Mouse (Mus musculus): ENCODE results near the gene Siva1.

Gene Siva1

GRCm38 (mm10) chr12:112659109-112659508 is 14.6 kb downstream of the Siva1 start:
- DNase-seq (ENCODE audit: low spot score): peak; percentile 75

GRCm38 (mm10) chr12:112660576-112661326 is 16.3 kb downstream of the Siva1 start:
- DNase-seq (ENCODE audit: low spot score): no peak

- no peak for DNase-seq (ENCODE audit: low spot score)
These were observed 16.8 kb downstream of the Siva1 start for GRCm38 (mm10) chr12:112661327-112661605.

DNA sequence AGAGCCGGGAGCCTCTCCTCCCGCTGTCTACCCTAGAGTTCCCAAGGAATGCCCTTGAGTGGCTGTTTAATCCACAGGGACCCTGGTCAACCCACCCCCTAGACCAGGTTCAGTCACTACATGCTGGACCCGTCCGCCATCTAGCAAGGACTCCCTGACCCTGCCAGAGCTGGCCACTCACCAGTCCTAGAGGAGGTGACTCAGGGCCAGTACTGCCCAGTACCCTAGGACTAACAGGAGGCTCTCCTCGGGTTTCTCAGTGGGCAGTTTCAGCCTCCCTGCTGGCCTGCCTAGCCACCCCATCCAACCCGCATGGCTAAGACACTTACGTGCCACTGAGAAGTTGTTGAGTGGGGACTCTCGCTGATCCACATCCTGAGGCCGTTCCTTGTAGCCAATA is 17.4 kb downstream of the Siva1 start:
- DNase-seq (ENCODE audit: low spot score): no peak

DNA sequence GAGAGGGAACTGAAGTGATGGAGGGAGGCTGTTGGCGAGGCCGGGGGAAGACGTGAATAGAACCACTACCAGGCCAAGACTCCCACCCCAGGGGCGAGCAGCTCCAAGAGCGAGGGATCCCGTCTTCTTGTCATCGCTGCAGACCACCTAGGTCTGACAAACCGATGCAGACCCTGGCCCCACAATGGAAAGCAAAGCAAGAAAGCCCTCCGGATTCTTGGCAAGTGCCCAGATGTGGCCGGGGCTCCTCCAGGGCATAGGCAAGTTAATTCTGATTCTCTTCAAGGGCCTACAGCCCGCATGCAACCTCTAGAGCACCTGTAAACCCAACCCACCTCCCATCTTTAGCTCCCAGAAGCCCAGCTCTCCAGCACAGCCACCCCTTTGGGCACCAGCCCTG is 18.8 kb downstream of the Siva1 start:
- no peak for DNase-seq (ENCODE audit: low spot score)

- no peak for DNase-seq (ENCODE audit: low spot score)
These were observed 19.2 kb downstream of the Siva1 start for GRCm38 (mm10) chr12:112663716-112664115.

- DNase-seq (ENCODE audit: low spot score): no peak
These were observed 19.6 kb downstream of the Siva1 start for GRCm38 (mm10) chr12:112664124-112664523.

- DNase-seq (ENCODE audit: low spot score): no peak
These were observed 20.2 kb downstream of the Siva1 start for GRCm38 (mm10) chr12:112664656-112665055.

DNA sequence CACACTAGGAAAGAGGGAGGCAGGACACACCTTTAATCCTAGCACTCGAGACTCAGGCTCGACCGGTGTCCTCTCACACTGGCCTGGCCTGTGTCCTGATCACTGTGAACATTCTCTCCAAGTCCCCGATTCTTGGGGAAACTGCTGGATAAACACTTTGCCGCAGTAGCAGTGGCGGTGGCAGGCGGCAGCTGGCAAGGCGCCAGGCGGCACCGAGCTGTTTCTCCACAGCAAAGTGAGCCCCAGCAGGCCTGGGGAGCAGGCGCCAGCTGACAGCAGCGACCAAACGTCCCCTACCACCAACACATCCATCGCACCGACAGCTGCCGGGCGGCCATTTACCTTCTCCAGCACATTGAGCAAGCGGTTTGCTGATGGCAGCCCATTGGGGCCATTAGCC is 21.0 kb downstream of the Siva1 start:
- peak; percentile 61 for DNase-seq (ENCODE audit: low spot score)

DNA sequence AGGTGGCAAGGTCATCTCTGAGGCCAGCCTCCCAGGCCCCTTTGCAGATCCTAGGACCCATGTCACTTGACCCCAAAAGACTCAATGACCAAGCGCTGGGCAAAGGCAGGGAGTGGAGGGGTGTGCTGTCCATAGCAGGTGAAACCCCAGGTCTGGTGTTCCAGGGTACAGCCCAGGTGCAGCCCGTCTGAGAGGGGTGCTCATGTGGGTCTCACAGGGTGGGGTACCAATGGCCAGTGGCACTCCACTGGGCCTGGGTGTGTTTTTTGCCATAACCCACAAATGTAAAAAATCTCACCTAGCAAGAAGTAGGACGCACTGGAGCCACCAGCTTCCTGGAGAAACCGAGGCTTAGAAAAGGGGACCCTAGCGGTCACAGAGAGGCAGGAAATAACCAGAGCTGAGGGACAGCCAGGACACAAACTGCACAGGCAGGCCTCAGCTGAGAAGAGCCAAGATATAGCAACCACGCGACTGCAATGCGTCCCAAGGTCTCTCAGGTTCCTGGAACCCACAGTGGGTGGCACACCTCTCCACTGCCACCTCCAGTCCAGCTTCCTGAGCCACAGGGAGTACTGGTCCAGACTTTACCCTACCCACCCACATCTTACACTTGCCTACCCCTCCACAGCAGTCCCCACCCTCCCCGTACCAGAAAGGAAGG is 21.5 kb downstream of the Siva1 start:
- no peak for DNase-seq (ENCODE audit: low spot score)

DNA sequence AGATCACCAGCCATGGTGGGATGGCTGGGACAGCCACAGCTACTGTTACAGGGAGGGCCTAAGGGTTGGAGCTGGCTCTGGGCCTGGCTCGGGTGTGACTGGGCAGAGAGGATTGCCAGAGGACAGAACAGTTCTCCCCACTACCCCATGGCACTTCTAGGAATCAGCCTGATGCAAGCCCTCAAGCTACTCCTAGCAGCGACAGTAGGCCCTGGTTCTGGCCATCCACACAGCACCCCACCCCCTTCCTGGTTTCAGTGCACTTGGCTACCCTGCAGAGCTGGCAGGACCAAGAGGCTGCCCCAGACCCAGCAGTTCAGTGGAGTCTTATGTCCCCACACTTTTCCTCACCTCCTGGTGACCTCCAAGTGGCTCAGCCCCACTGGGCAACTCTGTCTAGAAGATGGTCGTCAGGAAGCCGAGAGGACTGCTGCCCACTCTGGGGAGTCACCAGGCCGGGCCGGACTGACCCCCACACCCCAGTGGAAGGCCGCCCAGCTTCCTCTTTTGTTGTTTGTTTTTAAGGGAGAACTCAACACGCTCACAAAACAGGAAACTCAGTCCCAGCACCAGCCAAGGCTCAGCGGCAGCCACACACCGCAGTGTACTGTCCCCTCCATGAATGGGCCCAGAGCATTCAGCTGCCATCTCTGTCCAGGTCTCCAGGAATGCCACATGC is 23.3 kb downstream of the Siva1 start:
- peak; percentile 40 for DNase-seq (ENCODE audit: low spot score)

GRCm38 (mm10) chr12:112670718-112671393 is 26.4 kb downstream of the Siva1 start:
- peak; percentile 66 for DNase-seq (ENCODE audit: low spot score)

- DNase-seq (ENCODE audit: low spot score): no peak
These were observed 27.4 kb downstream of the Siva1 start for GRCm38 (mm10) chr12:112671891-112672290.

GRCm38 (mm10) chr12:112672744-112673575 is 28.5 kb downstream of the Siva1 start:
- DNase-seq (ENCODE audit: low spot score): peak; percentile 53

DNA sequence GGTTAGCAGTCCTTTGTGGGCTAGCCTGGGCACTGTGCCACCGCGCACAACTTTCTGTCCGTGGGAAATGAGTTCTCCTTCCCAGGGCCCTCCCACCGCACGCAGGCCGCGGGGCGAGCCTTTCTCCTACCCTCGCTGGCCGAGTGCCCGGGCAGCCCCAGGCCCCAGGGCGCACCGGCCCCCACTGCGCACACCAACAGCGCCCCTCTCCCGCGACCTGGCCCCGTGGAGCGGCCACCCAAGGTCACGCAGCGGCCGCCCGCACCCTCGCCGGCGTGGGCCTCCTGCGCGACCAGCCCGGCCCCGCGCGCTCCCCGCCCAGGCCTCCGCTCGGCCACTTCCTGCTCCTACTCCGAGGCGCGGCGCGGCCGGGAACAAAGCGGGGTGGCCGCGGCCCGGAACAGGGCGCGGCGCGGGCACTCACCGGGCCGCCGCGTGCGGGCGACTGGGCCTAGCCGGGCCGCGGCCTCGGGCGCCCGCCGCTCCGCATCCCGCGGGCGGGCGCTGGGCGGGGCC is 29.2 kb downstream of the Siva1 start:
- peak; percentile 55 for DNase-seq (ENCODE audit: low spot score)

- peak; percentile 74 for DNase-seq (ENCODE audit: low spot score)
These were observed 29.9 kb downstream of the Siva1 start, which contains the start of gene Akt1 for GRCm38 (mm10) chr12:112674132-112675011. Akt1 (minus strand) TSS chr12:112674884.

GRCm38 (mm10) chr12:112675245-112676035 is 31.0 kb downstream of the Siva1 start:
- peak; percentile 80 for DNase-seq (ENCODE audit: low spot score)

- DNase-seq (ENCODE audit: low spot score): no peak
These were observed 32.6 kb downstream of the Siva1 start for GRCm38 (mm10) chr12:112677076-112677475.

DNA sequence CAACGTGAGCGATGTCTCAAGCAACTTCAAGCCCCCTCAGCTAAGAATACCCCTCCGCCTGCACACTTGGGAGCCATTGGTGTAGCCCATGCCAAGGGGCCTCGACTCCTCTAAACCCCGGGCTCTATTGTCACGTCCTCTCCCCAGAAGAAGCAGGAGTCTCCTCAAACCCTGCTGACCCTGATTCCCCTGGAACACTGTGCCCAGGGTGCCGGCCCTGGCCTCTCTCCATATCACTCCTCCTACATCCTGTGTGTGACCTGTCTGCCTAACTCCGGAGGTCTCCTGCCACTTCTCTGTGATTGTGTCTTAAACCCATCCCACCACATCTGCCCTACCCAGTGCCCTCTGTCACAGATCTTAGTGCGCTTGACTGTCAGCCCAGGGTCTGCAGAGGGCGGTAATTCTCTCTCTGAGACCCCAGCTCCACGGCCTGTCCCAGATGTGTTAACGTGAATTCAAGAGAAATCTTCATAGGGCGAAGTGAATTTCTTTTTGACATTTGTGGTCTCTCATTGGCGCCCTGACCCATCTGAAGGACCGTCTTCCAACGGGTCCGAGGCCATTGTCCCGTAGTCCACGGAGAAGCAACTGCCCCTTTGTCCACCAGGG is 33.6 kb downstream of the Siva1 start:
- no peak for DNase-seq (ENCODE audit: low spot score)
